Mouse (Mus musculus): ENCODE data around the gene Birc5. TPM values are rescaled to one million over a fixed set of nuclear protein-coding genes. Genes with fewer than 3 reads are reported as not detected.
A peak's percentile ranks its signal among the peaks of the same experiment; 100 is the strongest.

Birc5 gene
- 60.7 TPM for polyA plus RNA-seq (2012; fragmentation: generic; extraction: Trizol)

GRCm38 (mm10) chr11:117848985-117849671, at the start of gene Birc5:
TSS of gene Birc5 (plus strand) at chr11:117849251.
- peak within 1 kb of the TSS; percentile 88 for H3K4me3 ChIP-seq
- H3K79me2 ChIP-seq (ENCODE audit: control insufficient read depth, insufficient read depth), result peaks cover 49% of the 10 kb centered on the region
- peak within 1 kb of the TSS; percentile 52 for H3ac ChIP-seq (ENCODE audit: control insufficient read depth, insufficient read length)
- peak within 1 kb of the TSS; percentile 82 for H3K4me2 ChIP-seq (ENCODE audit: low read depth)
- no peaks in the 10 kb centered on the region for H3K27me3 ChIP-seq (ENCODE audit: control insufficient read depth, insufficient read depth, insufficient read length)
- peaks cover 15% of the 10 kb centered on the region for H3K36me3 ChIP-seq (ENCODE audit: control insufficient read depth, insufficient read depth)
- TF ChIP-seq MYOG (IDR thresholded peaks at IDR 0.05; ENCODE audit: control insufficient read depth in 1 of 3, insufficient read depth in 1 of 3, insufficient read length in 2 of 3, low read depth in 2 of 3), result peak; percentile 39 to 88 (median 54)
- no peak for TF ChIP-seq CEBPB (IDR thresholded peaks at IDR 0.05; ENCODE audit: insufficient read depth, poor library complexity, severe bottlenecking)
- TF ChIP-seq POLR2A (IDR thresholded peaks at IDR 0.05; ENCODE audit: insufficient read length, low read depth), result peak; percentile 92
- TF ChIP-seq MAX (IDR thresholded peaks at IDR 0.05; ENCODE audit: low read depth), result no peak
- peak; percentile 84 for TF ChIP-seq SRF (IDR thresholded peaks at IDR 0.05; ENCODE audit: control insufficient read depth, insufficient read length, low read depth)
- peak; percentile 16 for TF ChIP-seq TCF3 (IDR thresholded peaks at IDR 0.05; ENCODE audit: insufficient read length, low read depth)
- no peak for TF ChIP-seq REST (IDR thresholded peaks at IDR 0.05; ENCODE audit: insufficient read depth, insufficient read length)
- peak; percentile 100 for TF ChIP-seq E2F4 (IDR thresholded peaks at IDR 0.05; ENCODE audit: insufficient read depth)
- TF ChIP-seq MYOD1 (IDR thresholded peaks at IDR 0.05; ENCODE audit: control insufficient read depth in 1 of 3, insufficient read length in 2 of 3, low read depth in 2 of 3), result peak in 2 of 3 experiments; percentile 71 to 77
- TF ChIP-seq USF1 (IDR thresholded peaks at IDR 0.05; ENCODE audit: low read depth), result no peak
- TF ChIP-seq TCF12 (IDR thresholded peaks at IDR 0.05; ENCODE audit: insufficient read depth, poor library complexity, severe bottlenecking), result no peak
- peak; percentile 93 for TF ChIP-seq POLR2AphosphoS2 (IDR thresholded peaks at IDR 0.05; ENCODE audit: insufficient read length, low read depth)

- no peak for TF ChIP-seq POLR2AphosphoS2 (IDR thresholded peaks at IDR 0.05; ENCODE audit: insufficient read length, low read depth)
- H3ac ChIP-seq (ENCODE audit: control insufficient read depth, insufficient read length), result no peak overlapping the region
- no peaks in the 10 kb centered on the region for H3K27me3 ChIP-seq (ENCODE audit: control insufficient read depth, insufficient read depth, insufficient read length)
Observed at GRCm38 (mm10) chr11:117800038-117800437, 49.0 kb upstream of the Birc5 start.

GRCm38 (mm10) chr11:117801650-117802049, 47.4 kb upstream of the Birc5 start:
- TF ChIP-seq CEBPB (IDR thresholded peaks at IDR 0.05; ENCODE audit: insufficient read depth, poor library complexity, severe bottlenecking) (no peak), TCF3 (IDR thresholded peaks at IDR 0.05; ENCODE audit: insufficient read length, low read depth) (no peak), USF1 (IDR thresholded peaks at IDR 0.05; ENCODE audit: low read depth) (no peak), POLR2A (IDR thresholded peaks at IDR 0.05; ENCODE audit: insufficient read length, low read depth) (no peak), TCF12 (IDR thresholded peaks at IDR 0.05; ENCODE audit: insufficient read depth, poor library complexity, severe bottlenecking) (no peak), POLR2AphosphoS2 (IDR thresholded peaks at IDR 0.05; ENCODE audit: insufficient read length, low read depth) (no peak), MYOG (IDR thresholded peaks at IDR 0.05; ENCODE audit: control insufficient read depth in 1 of 3, insufficient read depth in 1 of 3, insufficient read length in 2 of 3, low read depth in 2 of 3) (peak in 2 of 3 experiments; percentile 67), MYOD1 (IDR thresholded peaks at IDR 0.05; ENCODE audit: control insufficient read depth in 1 of 3, insufficient read length in 2 of 3, low read depth in 2 of 3) (peak; percentile 5 to 80 (median 72)), E2F4 (IDR thresholded peaks at IDR 0.05; ENCODE audit: insufficient read depth) (no peak), REST (IDR thresholded peaks at IDR 0.05; ENCODE audit: insufficient read depth, insufficient read length) (no peak), MAX (IDR thresholded peaks at IDR 0.05; ENCODE audit: low read depth) (no peak), SRF (IDR thresholded peaks at IDR 0.05; ENCODE audit: control insufficient read depth, insufficient read length, low read depth) (no peak)
- Histone ChIP-seq H3K4me3 (no peak overlapping the region), H3ac (ENCODE audit: control insufficient read depth, insufficient read length) (no peak overlapping the region), H3K4me2 (ENCODE audit: low read depth) (peak overlapping the region; percentile 41), H3K36me3 (ENCODE audit: control insufficient read depth, insufficient read depth) (no peaks in the 10 kb centered on the region), H3K27me3 (ENCODE audit: control insufficient read depth, insufficient read depth, insufficient read length) (no peaks in the 10 kb centered on the region), H3K79me2 (ENCODE audit: control insufficient read depth, insufficient read depth) (no peaks in the 10 kb centered on the region)

More at GRCm38 (mm10) chr11:117800038-117800437, 49.0 kb upstream of the Birc5 start:
- no peak overlapping the region for H3K4me3 ChIP-seq
- no peak overlapping the region for H3K4me2 ChIP-seq (ENCODE audit: low read depth)
- no peaks in the 10 kb centered on the region for H3K36me3 ChIP-seq (ENCODE audit: control insufficient read depth, insufficient read depth)
- H3K79me2 ChIP-seq (ENCODE audit: control insufficient read depth, insufficient read depth), result no peaks in the 10 kb centered on the region

- Histone ChIP-seq H3K27me3 (ENCODE audit: control insufficient read depth, insufficient read depth, insufficient read length) (no peaks in the 10 kb centered on the region), H3K79me2 (ENCODE audit: control insufficient read depth, insufficient read depth) (no peaks in the 10 kb centered on the region), H3K4me2 (ENCODE audit: low read depth) (no peak overlapping the region), H3K36me3 (ENCODE audit: control insufficient read depth, insufficient read depth) (no peaks in the 10 kb centered on the region), H3K4me3 (no peak overlapping the region), H3ac (ENCODE audit: control insufficient read depth, insufficient read length) (no peak overlapping the region)
- TF ChIP-seq CEBPB (IDR thresholded peaks at IDR 0.05; ENCODE audit: insufficient read depth, poor library complexity, severe bottlenecking) (no peak), POLR2AphosphoS2 (IDR thresholded peaks at IDR 0.05; ENCODE audit: insufficient read length, low read depth) (no peak), USF1 (IDR thresholded peaks at IDR 0.05; ENCODE audit: low read depth) (no peak), TCF3 (IDR thresholded peaks at IDR 0.05; ENCODE audit: insufficient read length, low read depth) (no peak), MYOD1 (IDR thresholded peaks at IDR 0.05; ENCODE audit: control insufficient read depth in 1 of 3, insufficient read length in 2 of 3, low read depth in 2 of 3) (no peak), POLR2A (IDR thresholded peaks at IDR 0.05; ENCODE audit: insufficient read length, low read depth) (no peak), E2F4 (IDR thresholded peaks at IDR 0.05; ENCODE audit: insufficient read depth) (no peak), REST (IDR thresholded peaks at IDR 0.05; ENCODE audit: insufficient read depth, insufficient read length) (no peak), TCF12 (IDR thresholded peaks at IDR 0.05; ENCODE audit: insufficient read depth, poor library complexity, severe bottlenecking) (no peak), SRF (IDR thresholded peaks at IDR 0.05; ENCODE audit: control insufficient read depth, insufficient read length, low read depth) (no peak), MAX (IDR thresholded peaks at IDR 0.05; ENCODE audit: low read depth) (no peak)
Observed at GRCm38 (mm10) chr11:117803166-117803688, 45.8 kb upstream of the Birc5 start.
